Mouse (Mus musculus) neural tube, embryonic 11.5 days (tissue): Measurements from ENCODE around the gene Rps12-ps3. TPM values are rescaled to one million over a fixed set of nuclear protein-coding genes. Genes with fewer than 3 reads are reported as not detected.
A peak's percentile ranks its signal among the peaks of the same experiment; 100 is the strongest.

Experiments used
- ATAC-seq: fragments of 200-750 bp; cut with Nextera tagmentation; 2 replicates; pipeline ENCODE4 v1.8.0; 2017; ENCODE audit warnings: moderate number of reproducible peaks, mild to moderate bottlenecking, moderate TSS enrichment, moderate library complexity; ENCODE audit not compliant: insufficient read depth, low FRiP score, low TSS enrichment
- DNase-seq: peaks from one replicate; pipeline ENCODE4 v3.0.0-alpha.2; 2015; ENCODE audit warnings: low spot score
- H3K27ac ChIP-seq: fragments of 300-500 bp; sonication (generic); 2 replicates; pipeline ENCODE4 v1.5.1; 2014; ENCODE audit warnings: low read depth, mild to moderate bottlenecking, low read length
- H3K27me3 ChIP-seq: fragments of 300-500 bp; sonication (generic); 2 replicates; pipeline ENCODE4 v1.6.1; 2014; ENCODE audit warnings: mild to moderate bottlenecking, low read length, mixed read lengths; ENCODE audit not compliant: control insufficient read depth, insufficient read depth
- H3K36me3 ChIP-seq: fragments of 300-500 bp; sonication (generic); 2 replicates; pipeline ENCODE4 v1.6.1; 2014; ENCODE audit warnings: mild to moderate bottlenecking, low read length, moderate library complexity, mixed read lengths; ENCODE audit not compliant: control insufficient read depth, insufficient read depth
- H3K4me1 ChIP-seq: fragments of 300-500 bp; sonication (generic); 2 replicates; pipeline ENCODE4 v1.6.1; 2014; ENCODE audit warnings: low read length, mixed read lengths; ENCODE audit not compliant: control insufficient read depth, insufficient read depth
- H3K4me2 ChIP-seq: fragments of 300-500 bp; sonication (generic); 2 replicates; pipeline ENCODE4 v1.6.1; 2014; ENCODE audit warnings: low read depth, mild to moderate bottlenecking, moderate library complexity
- H3K4me3 ChIP-seq: fragments of 300-500 bp; sonication (generic); 2 replicates; pipeline ENCODE4 v1.5.1; 2014; ENCODE audit warnings: low read depth, low read length
- H3K9ac ChIP-seq: fragments of 300-500 bp; sonication (generic); 2 replicates; pipeline ENCODE4 v1.6.1; 2014; ENCODE audit warnings: mild to moderate bottlenecking, low read length
- H3K9me3 ChIP-seq: fragments of 300-500 bp; sonication (generic); 2 replicates; pipeline ENCODE4 v1.6.1; 2016; ENCODE audit warnings: low read length; ENCODE audit not compliant: control insufficient read depth
- WGBS: fragments of 180-500 bp; shearing (Covaris S2); extraction: QIAGEN DNeasy Blood & Tissue Kit; methylation state at CpG from one replicate; pipeline ENCODE4 v1.1.7; 2014; 5-methylcytosine and 5-hydroxymethylcytosine counted together
- polyA plus RNA-seq: library from polyadenylated mRNA; unstranded; fragments of >200 nt; fragmentation: Nextera tagmentation; extraction: Ambion mirVana; gene quantifications from 2 replicates; pipeline ENCODE4 v1.2.1, GENCODE M21; 2014

Gene Rps12-ps3
- polyA plus RNA-seq, 1 experiment from 2014 or later, result 41.2 TPM

DNA sequence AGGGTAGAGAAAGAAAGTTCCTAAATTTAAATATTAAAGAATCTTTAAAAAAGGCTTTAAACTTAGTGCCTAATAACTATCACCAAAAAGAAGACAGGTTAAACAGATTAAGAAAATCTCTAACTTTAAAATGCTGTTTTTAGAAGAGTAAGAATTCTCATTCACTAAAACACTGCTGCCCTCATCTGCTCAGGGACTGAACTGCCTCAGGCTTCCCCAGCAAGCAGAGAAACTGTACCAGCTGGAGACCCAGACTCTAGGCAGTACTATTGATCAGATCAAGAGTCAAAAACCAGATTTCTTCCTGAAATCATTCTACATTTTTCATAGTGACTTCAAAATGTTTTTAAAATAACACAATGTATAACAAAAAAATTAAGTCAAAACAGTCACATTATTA lies 5.5 kb upstream of the Rps12-ps3 start:
- no peak for ATAC-seq
- Histone ChIP-seq H3K27me3 (no peaks in the 10 kb centered on the region), H3K9ac (no peak overlapping the region), H3K4me1 (no peaks in the 10 kb centered on the region), H3K36me3 (no peaks in the 10 kb centered on the region), H3K4me2 (no peak overlapping the region), H3K9me3 (no peaks in the 10 kb centered on the region), H3K4me3 (no peak overlapping the region), H3K27ac (no peak overlapping the region)
- DNase-seq, result peak; percentile 41

- Histone ChIP-seq H3K4me3 (no peak overlapping the region), H3K9ac (no peak overlapping the region), H3K27me3 (no peaks in the 10 kb centered on the region), H3K9me3 (no peaks in the 10 kb centered on the region), H3K4me2 (no peak overlapping the region), H3K36me3 (no peaks in the 10 kb centered on the region), H3K4me1 (no peaks in the 10 kb centered on the region), H3K27ac (no peak overlapping the region)
- ATAC-seq, result no peak
- DNase-seq, result no peak
Measured at GRCm38 (mm10) chr19:59330816-59331225, 8.7 kb downstream of the Rps12-ps3 start.

- Histone ChIP-seq H3K36me3 (no peaks in the 10 kb centered on the region), H3K27ac (no peak overlapping the region), H3K9me3 (no peaks in the 10 kb centered on the region), H3K27me3 (no peaks in the 10 kb centered on the region), H3K4me3 (no peak overlapping the region), H3K9ac (no peak overlapping the region), H3K4me2 (no peak overlapping the region), H3K4me1 (0 out of 2 replicates have a peak, but pooled peaks cover 2% of the 10 kb centered on the region)
- DNase-seq (no peak), ATAC-seq (no peak)
- 85% methylated on average over 1 of the region's 1 CpGs for WGBS
Measured at GRCm38 (mm10) chr19:59336655-59337054, 14.6 kb downstream of the Rps12-ps3 start.

GRCm38 (mm10) chr19:59337872-59338681 lies 16.0 kb downstream of the Rps12-ps3 start:
- no peak overlapping the region for H3K4me3 ChIP-seq
- no peak overlapping the region for H3K9ac ChIP-seq
- no peaks in the 10 kb centered on the region for H3K36me3 ChIP-seq
- H3K4me2 ChIP-seq, result no peak overlapping the region
- ATAC-seq (no peak), DNase-seq (no peak)
- H3K4me1 ChIP-seq, result peaks cover 8% of the 10 kb centered on the region; the same call in 1 of the 2 replicates
- no peaks in the 10 kb centered on the region for H3K9me3 ChIP-seq
- H3K27ac ChIP-seq, result no peak overlapping the region
- 91% methylated on average over 3 of the region's 3 CpGs for WGBS
- no peaks in the 10 kb centered on the region for H3K27me3 ChIP-seq

DNA sequence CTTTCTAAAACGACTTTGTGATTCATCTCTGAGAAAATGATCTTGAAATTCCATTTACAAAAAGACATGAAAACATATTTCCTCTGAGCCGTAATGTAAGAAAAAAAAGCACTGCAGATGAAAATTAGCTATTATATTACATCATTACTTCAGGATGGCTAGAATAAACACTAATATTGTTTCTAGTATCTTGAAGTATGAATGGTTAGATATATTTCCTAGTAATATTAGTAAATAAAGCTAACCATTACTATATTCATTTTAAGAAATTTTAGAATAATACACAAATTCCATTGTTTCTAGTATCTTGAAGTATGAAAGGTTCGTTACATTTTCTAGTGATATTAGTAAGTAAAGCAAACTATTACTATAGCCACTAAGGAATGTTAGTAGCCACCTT lies 17.8 kb downstream of the Rps12-ps3 start:
- Histone ChIP-seq H3K4me1 (peaks cover 19% of the 10 kb centered on the region), H3K27ac (no peak overlapping the region), H3K36me3 (no peaks in the 10 kb centered on the region), H3K27me3 (no peaks in the 10 kb centered on the region), H3K4me2 (no peak overlapping the region), H3K9me3 (no peaks in the 10 kb centered on the region), H3K9ac (no peak overlapping the region), H3K4me3 (no peak overlapping the region)
- ATAC-seq, result no peak
- WGBS, result 89% methylated on average over 3 of the region's 3 CpGs
- no peak for DNase-seq

- peak overlapping the region; percentile 0; the same call in 1 of the 2 replicates for H3K4me3 ChIP-seq
- ATAC-seq (no peak), DNase-seq (no peak)
- peaks cover 19% of the 10 kb centered on the region for H3K4me1 ChIP-seq
- no peak overlapping the region for H3K27ac ChIP-seq
- no peaks in the 10 kb centered on the region for H3K36me3 ChIP-seq
- no peaks in the 10 kb centered on the region for H3K27me3 ChIP-seq
- H3K9me3 ChIP-seq, result no peaks in the 10 kb centered on the region
- WGBS, result 42% methylated on average over 2 of the region's 2 CpGs
- H3K9ac ChIP-seq, result no peak overlapping the region
- peak overlapping the region; percentile 100 for H3K4me2 ChIP-seq
Measured at GRCm38 (mm10) chr19:59342964-59343363, 20.9 kb downstream of the Rps12-ps3 start.

- no peak overlapping the region for H3K27ac ChIP-seq
- H3K27me3 ChIP-seq, result no peaks in the 10 kb centered on the region
- H3K36me3 ChIP-seq, result no peaks in the 10 kb centered on the region
- DNase-seq (peak; percentile 29), ATAC-seq (no peak)
- H3K4me1 ChIP-seq, result peaks cover 17% of the 10 kb centered on the region
- WGBS, result 1% methylated on average over 14 of the region's 14 CpGs
- peak overlapping the region; percentile 87 for H3K4me3 ChIP-seq
- no peaks in the 10 kb centered on the region for H3K9me3 ChIP-seq
- peak overlapping the region; percentile 100 for H3K4me2 ChIP-seq
- peak overlapping the region; percentile 90 for H3K9ac ChIP-seq
Measured at GRCm38 (mm10) chr19:59344304-59344711, 22.2 kb downstream of the Rps12-ps3 start.

DNA sequence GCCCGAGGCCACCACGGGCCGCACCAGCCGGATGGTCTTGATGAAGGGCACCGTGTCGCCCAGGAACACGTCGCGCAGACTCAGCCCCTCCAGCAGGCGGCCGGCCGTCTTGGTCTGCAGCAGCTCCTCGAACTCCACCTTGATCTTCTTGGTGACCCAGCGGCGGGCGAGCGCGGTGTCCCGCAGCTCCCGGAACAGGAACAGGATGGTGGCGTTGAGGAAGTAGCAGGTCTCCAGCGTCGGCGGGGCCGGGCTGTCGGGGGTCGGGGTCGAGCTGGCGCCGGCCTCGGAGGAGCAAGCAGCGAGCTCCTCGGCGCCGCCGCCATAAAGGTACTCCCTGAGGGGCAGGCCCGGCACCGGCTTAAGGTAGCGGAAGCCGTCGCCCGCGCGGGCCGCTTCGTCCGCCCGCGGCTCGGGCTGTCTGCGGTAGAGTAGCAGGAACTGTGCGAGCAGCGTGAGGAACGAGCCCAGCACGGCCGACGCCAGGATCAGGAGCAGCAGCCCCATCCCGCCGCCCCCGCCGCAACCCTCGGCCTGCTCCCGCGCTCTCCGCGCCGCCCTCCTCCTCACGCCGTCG lies 23.1 kb downstream of the Rps12-ps3 start:
- Histone ChIP-seq H3K9ac (peak overlapping the region; percentile 90), H3K4me3 (peak overlapping the region; percentile 87), H3K27ac (peak overlapping the region; percentile 86), H3K27me3 (no peaks in the 10 kb centered on the region), H3K9me3 (no peaks in the 10 kb centered on the region), H3K36me3 (no peaks in the 10 kb centered on the region), H3K4me1 (peaks cover 17% of the 10 kb centered on the region), H3K4me2 (peak overlapping the region; percentile 100)
- WGBS, result 0% methylated on average over 38 of the region's 70 CpGs
- DNase-seq (peak; percentile 70), ATAC-seq (peak; percentile 39)
